Mouse (Mus musculus) heart, embryonic 14.5 days (tissue): ENCODE measurements at regions not wholly inside any gene's neighbourhood (a gene's known extent, or its start where the extent isn't known, plus 50 kb on each side); places are given as distances from the start of the nearest gene placed in this dataset.

Source experiments
- ATAC-seq: fragments of 200-750 bp; cut with Nextera tagmentation; 2 replicates; pipeline ENCODE4 v1.8.0; 2017; ENCODE audit warnings: low read depth, moderate TSS enrichment; ENCODE audit not compliant: insufficient number of reproducible peaks, insufficient read depth, low FRiP score
- H3K27ac ChIP-seq, 2 experiments: fragments of 200-500 bp in 1 of 2; fragments of 300-500 bp in 1 of 2; sonication (generic) in 1 of 2; replicated peaks in 1 of 2; 2 replicates each; pipeline ENCODE4 v1.5.1; 2012 to 2014; ENCODE audit warnings: low read depth in 2 of 2, low read length in 2 of 2, control low read depth in 1 of 2, mild to moderate bottlenecking in 1 of 2, mixed read lengths in 1 of 2; ENCODE audit not compliant: control insufficient read depth in 1 of 2, insufficient read depth in 1 of 2
- H3K27me3 ChIP-seq: fragments of 300-500 bp; sonication (generic); 2 replicates; pipeline ENCODE4 v1.6.1; 2014; ENCODE audit warnings: mild to moderate bottlenecking, low read length, control low read depth; ENCODE audit not compliant: control insufficient read depth, insufficient read depth
- H3K36me3 ChIP-seq: fragments of 300-500 bp; sonication (generic); 2 replicates; pipeline ENCODE4 v1.6.1; 2014; ENCODE audit warnings: mild to moderate bottlenecking, control low read depth, low read length, mixed read lengths; ENCODE audit not compliant: control insufficient read depth, insufficient read depth
- H3K4me1 ChIP-seq, 2 experiments: fragments of 200-500 bp in 1 of 2; fragments of 300-500 bp in 1 of 2; sonication (generic) in 1 of 2; 2 replicates each; pipeline ENCODE4 v1.6.1; 2012 to 2014; ENCODE audit warnings: low read length in 2 of 2, control low read depth in 1 of 2, mixed read lengths in 1 of 2; ENCODE audit not compliant: control insufficient read depth in 2 of 2, insufficient read depth in 2 of 2
- H3K4me2 ChIP-seq: fragments of 300-500 bp; sonication (generic); 2 replicates; pipeline ENCODE4 v1.6.1; 2014; ENCODE audit warnings: mild to moderate bottlenecking, low read length
- H3K4me3 ChIP-seq, 2 experiments: fragments of 200-500 bp in 1 of 2; fragments of 300-500 bp in 1 of 2; sonication (generic) in 1 of 2; 2 replicates each; pipeline ENCODE4 v1.5.1; 2012 to 2014; ENCODE audit warnings: low read length in 2 of 2, mild to moderate bottlenecking in 2 of 2, control low read depth in 1 of 2, low read depth in 1 of 2, moderate library complexity in 1 of 2; ENCODE audit not compliant: control insufficient read depth in 1 of 2, insufficient read depth in 1 of 2
- H3K9ac ChIP-seq: fragments of 300-500 bp; sonication (generic); 2 replicates; pipeline ENCODE4 v1.6.1; 2014; ENCODE audit warnings: mild to moderate bottlenecking, low read length
- H3K9me3 ChIP-seq: fragments of 300-500 bp; sonication (generic); 2 replicates; pipeline ENCODE4 v1.6.1; 2016; ENCODE audit warnings: low read length, control low read depth; ENCODE audit not compliant: control insufficient read depth
- WGBS: fragments of 180-500 bp; shearing (Covaris S2); extraction: QIAGEN DNeasy Blood & Tissue Kit; methylation state at CpG from one replicate; pipeline ENCODE4 v1.1.7; 2014; 5-methylcytosine and 5-hydroxymethylcytosine counted together

GRCm38 (mm10) chr8:51032386-51032785, 2188.6 kb upstream of the Tenm3 start:
- no peaks in the 10 kb centered on the region for H3K9me3 ChIP-seq
- H3K4me1 ChIP-seq = no peaks in the 10 kb centered on the region
- 52% methylated on average over 3 of the region's 3 CpGs for WGBS
- no peak overlapping the region for H3K4me3 ChIP-seq
- no peaks in the 10 kb centered on the region for H3K27me3 ChIP-seq
- H3K4me2 ChIP-seq = no peak overlapping the region
- no peaks in the 10 kb centered on the region for H3K36me3 ChIP-seq
- no peak overlapping the region for H3K9ac ChIP-seq
- H3K27ac ChIP-seq = no peak overlapping the region
- ATAC-seq = no peak

GRCm38 (mm10) chr8:51010508-51010907, 2166.8 kb upstream of the Tenm3 start:
- Histone ChIP-seq H3K4me2 (no peak overlapping the region), H3K36me3 (no peaks in the 10 kb centered on the region), H3K9me3 (0 out of 2 replicates have a peak, but pooled peaks cover 3% of the 10 kb centered on the region), H3K4me3 (no peak overlapping the region), H3K27ac (no peak overlapping the region), H3K4me1 (no peaks in the 10 kb centered on the region), H3K27me3 (no peaks in the 10 kb centered on the region), H3K9ac (no peak overlapping the region)
- 85% methylated on average over 3 of the region's 3 CpGs for WGBS
- no peak for ATAC-seq

GRCm38 (mm10) chr8:50967386-50967785, 2123.6 kb upstream of the Tenm3 start:
- H3K9ac ChIP-seq = no peak overlapping the region
- no peaks in the 10 kb centered on the region for H3K9me3 ChIP-seq
- H3K27ac ChIP-seq = no peak overlapping the region
- H3K4me2 ChIP-seq = no peak overlapping the region
- 49% methylated on average over 4 of the region's 4 CpGs for WGBS
- H3K4me3 ChIP-seq = no peak overlapping the region
- no peak for ATAC-seq
- no peaks in the 10 kb centered on the region for H3K36me3 ChIP-seq
- no peaks in the 10 kb centered on the region for H3K4me1 ChIP-seq
- H3K27me3 ChIP-seq = no peaks in the 10 kb centered on the region

GRCm38 (mm10) chr8:50917540-50917939, 2073.8 kb upstream of the Tenm3 start:
- no peak overlapping the region for H3K4me2 ChIP-seq
- WGBS = 19% methylated on average over 5 of the region's 5 CpGs
- no peak overlapping the region for H3K27ac ChIP-seq
- H3K36me3 ChIP-seq = no peaks in the 10 kb centered on the region
- H3K4me3 ChIP-seq = no peak overlapping the region
- no peak for ATAC-seq
- peaks cover 23% of the 10 kb centered on the region for H3K27me3 ChIP-seq
- H3K9me3 ChIP-seq = no peaks in the 10 kb centered on the region
- no peak overlapping the region for H3K9ac ChIP-seq
- H3K4me1 ChIP-seq = peaks cover 3 to 6% of the 10 kb centered on the region in 2 experiments; a peak in 3 of 4 replicates

- 3% methylated on average over 8 of the region's 8 CpGs for WGBS
- Histone ChIP-seq H3K4me2 (peak overlapping the region; percentile 99), H3K27me3 (peaks cover 23% of the 10 kb centered on the region), H3K9me3 (no peaks in the 10 kb centered on the region), H3K36me3 (no peaks in the 10 kb centered on the region), H3K4me1 (peaks cover 3 to 6% of the 10 kb centered on the region in 2 experiments; a peak in 3 of 4 replicates), H3K27ac (no peak overlapping the region), H3K9ac (no peak overlapping the region), H3K4me3 (peak overlapping the region; percentile 54 to 61)
- ATAC-seq = no peak
These were observed 2073.0 kb upstream of the Tenm3 start for GRCm38 (mm10) chr8:50916733-50917113.

GRCm38 (mm10) chr8:50915876-50916732, 2072.4 kb upstream of the Tenm3 start:
- H3K9ac ChIP-seq = peak overlapping the region; percentile 48
- H3K9me3 ChIP-seq = no peaks in the 10 kb centered on the region
- ATAC-seq = no peak
- peaks cover 3 to 6% of the 10 kb centered on the region in 2 experiments; a peak in 3 of 4 replicates for H3K4me1 ChIP-seq
- under 1% methylated on average over 56 of the region's 56 CpGs for WGBS
- H3K4me2 ChIP-seq = peak overlapping the region; percentile 99
- H3K27me3 ChIP-seq = peaks cover 23% of the 10 kb centered on the region
- H3K4me3 ChIP-seq = peak overlapping the region; percentile 54 to 61
- no peaks in the 10 kb centered on the region for H3K36me3 ChIP-seq
- H3K27ac ChIP-seq = no peak overlapping the region

DNA sequence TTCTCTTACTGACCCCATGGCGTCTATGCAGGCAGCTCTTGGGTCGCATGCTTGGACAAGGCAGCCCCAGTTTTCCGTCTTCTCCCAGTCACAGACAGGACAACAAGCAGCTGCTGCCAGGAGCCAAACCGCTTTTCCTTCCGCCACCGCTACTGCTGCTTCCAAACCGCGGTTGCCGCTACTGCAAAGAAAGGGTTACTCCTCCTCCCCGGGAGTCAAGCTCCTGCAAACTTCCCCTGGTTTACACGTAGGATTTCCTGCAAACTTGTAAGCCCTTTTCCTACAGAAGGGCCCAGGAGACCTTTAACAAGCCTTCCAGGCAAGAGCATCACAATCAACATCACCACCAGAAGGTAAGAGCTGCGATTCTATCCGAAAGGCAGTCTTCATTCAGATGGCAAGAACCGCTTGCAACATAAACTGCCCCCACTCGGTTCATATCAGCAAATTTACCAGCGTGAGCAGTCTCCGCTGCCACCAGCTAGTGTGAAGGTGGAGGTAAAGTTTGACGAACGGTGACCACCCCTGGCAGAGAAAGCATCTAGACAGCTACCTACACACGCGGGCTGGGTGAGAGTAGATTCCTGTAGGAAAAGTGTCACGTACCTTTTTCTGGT, 2071.6 kb upstream of the Tenm3 start:
- under 1% methylated on average over 22 of the region's 22 CpGs for WGBS
- H3K9ac ChIP-seq = peak overlapping the region; percentile 48
- ATAC-seq = no peak

More for the DNA sequence above, 2071.6 kb upstream of the Tenm3 start:
- H3K9me3 ChIP-seq = no peaks in the 10 kb centered on the region
- peaks cover 23% of the 10 kb centered on the region for H3K27me3 ChIP-seq
- H3K4me2 ChIP-seq = peak overlapping the region; percentile 99
- H3K36me3 ChIP-seq = no peaks in the 10 kb centered on the region
- H3K4me1 ChIP-seq = peaks cover 3 to 6% of the 10 kb centered on the region in 2 experiments; a peak in 3 of 4 replicates
- no peak overlapping the region for H3K27ac ChIP-seq
- peak overlapping the region; percentile 54 to 61 for H3K4me3 ChIP-seq
